Mouse (Mus musculus): ENCODE measurements around the gene Igfbp3. TPM values are rescaled to one million over a fixed set of nuclear protein-coding genes. Genes with fewer than 3 reads are reported as not detected.

Gene Igfbp3
- polyA plus RNA-seq, 1 experiment from 2014 or later, result 148 TPM

DNA sequence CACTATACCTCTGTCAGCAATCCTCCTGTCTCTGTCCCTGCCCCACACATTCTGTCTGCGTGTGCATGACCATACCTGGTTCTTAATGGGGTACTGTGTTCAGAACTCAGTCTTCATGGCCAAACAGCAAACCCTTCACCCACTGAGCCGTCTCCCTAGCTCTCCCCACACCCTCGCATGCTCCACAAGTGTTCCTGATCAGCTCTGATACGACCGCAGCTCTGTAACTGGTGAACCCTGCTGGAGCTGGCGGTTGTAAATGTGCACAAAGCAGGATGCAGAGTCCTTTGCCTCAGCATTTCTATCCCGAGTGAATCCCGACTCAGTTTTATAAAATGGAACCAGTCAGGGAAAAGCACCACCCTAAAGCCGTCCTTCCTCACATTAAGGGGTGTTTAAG lies 9.9 kb downstream of the Igfbp3 start:
- Histone ChIP-seq H3K9ac (no peak overlapping the region), H3K36me3 (peaks cover 10% of the 10 kb centered on the region), H3K9me3 (no peaks in the 10 kb centered on the region), H3K4me1 (no peaks in the 10 kb centered on the region), H3K4me2 (no peak overlapping the region), H3K27ac (no peak overlapping the region), H3K27me3 (no peaks in the 10 kb centered on the region), H3K4me3 (no peak overlapping the region)
- ATAC-seq (ENCODE audit: insufficient number of reproducible peaks, low FRiP score, low TSS enrichment, low read depth), result no peak
- WGBS, result 71% methylated on average over 9 of the region's 9 CpGs

DNA sequence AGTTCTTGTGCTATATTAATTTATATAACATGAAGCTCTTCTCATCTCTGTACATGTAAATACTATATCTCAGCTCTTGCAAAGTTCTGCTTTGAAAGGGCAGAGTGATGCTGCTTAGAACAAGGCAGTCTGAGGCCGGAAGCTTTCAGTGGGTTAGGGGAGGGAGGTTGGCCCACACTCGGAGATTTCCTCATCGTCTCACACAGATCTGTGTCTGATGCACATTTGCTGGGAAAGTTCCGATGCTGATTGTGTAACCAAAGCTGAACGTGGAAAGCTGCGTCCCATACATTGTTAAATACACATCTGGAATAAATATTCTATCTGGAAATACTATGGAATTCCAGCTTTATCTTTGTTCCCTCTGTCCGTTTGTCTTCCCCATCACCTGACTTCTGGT lies 11.5 kb downstream of the Igfbp3 start:
- H3K9me3 ChIP-seq, result no peaks in the 10 kb centered on the region
- ATAC-seq (ENCODE audit: insufficient number of reproducible peaks, low FRiP score, low TSS enrichment, low read depth), result no peak
- H3K27ac ChIP-seq, result no peak overlapping the region
- H3K4me3 ChIP-seq, result no peak overlapping the region
- H3K4me2 ChIP-seq, result no peak overlapping the region
- no peaks in the 10 kb centered on the region for H3K4me1 ChIP-seq
- H3K36me3 ChIP-seq, result no peaks in the 10 kb centered on the region
- no peaks in the 10 kb centered on the region for H3K27me3 ChIP-seq
- WGBS, result 46% methylated on average over 7 of the region's 7 CpGs
- H3K9ac ChIP-seq, result no peak overlapping the region

DNA sequence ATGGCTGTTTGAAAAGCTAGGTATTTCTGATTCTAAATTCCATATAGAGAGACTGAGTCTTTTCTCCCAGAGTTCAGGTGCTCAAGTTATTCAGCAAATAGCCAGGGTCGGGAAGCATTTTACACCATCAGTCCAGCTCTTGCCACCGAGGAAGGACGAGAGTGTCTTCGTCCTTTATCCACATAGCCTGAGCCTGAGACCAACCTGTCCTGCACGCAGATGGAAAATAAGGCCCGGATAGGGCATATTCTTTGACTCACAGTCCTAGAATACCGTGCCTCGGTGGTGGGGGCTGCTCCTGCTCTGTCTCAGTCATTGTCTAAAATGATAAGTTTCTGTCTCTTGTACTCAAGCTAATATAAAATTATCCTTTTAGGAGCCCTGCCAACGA lies 13.3 kb downstream of the Igfbp3 start:
- no peak overlapping the region for H3K9ac ChIP-seq
- ATAC-seq (ENCODE audit: insufficient number of reproducible peaks, low FRiP score, low TSS enrichment, low read depth), result no peak
- no peak overlapping the region for H3K4me2 ChIP-seq
- no peaks in the 10 kb centered on the region for H3K27me3 ChIP-seq
- H3K4me1 ChIP-seq, result no peaks in the 10 kb centered on the region
- no peak overlapping the region for H3K27ac ChIP-seq
- no peak overlapping the region for H3K4me3 ChIP-seq
- 81% methylated on average over 9 of the region's 9 CpGs for WGBS
- no peaks in the 10 kb centered on the region for H3K9me3 ChIP-seq
- H3K36me3 ChIP-seq, result no peaks in the 10 kb centered on the region

DNA sequence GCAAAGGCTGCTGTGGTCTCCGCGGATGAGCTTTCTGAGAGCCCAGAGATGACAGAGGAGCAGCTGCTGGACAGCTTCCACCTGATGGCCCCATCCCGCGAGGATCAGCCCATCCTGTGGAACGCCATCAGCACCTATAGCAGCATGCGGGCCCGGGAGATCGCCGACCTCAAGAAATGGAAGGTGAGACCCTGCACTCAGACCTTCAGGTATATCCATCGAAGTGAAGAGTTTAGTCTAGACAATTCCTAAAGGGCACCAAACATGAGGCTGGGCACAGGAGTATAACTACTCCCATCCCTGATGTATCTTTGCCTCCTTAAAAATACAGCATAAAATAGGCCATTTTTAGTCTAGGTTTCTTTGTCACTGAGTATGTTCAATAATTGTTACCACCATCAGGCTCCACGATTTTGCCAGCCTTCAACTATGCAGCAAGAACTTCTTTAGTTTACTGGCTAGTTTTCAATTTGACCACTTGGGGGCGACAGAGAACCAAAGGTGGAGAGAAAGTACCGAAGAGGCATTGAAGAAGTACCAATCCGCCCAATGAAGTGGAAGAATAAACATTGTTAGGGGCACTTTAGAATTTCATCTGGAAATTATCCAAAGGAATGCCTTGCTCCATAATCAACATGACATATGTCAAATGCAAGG lies 13.9 kb downstream of the Igfbp3 start:
- Histone ChIP-seq H3K36me3 (no peaks in the 10 kb centered on the region), H3K27me3 (no peaks in the 10 kb centered on the region), H3K9ac (no peak overlapping the region), H3K27ac (no peak overlapping the region), H3K4me3 (no peak overlapping the region), H3K4me1 (no peaks in the 10 kb centered on the region), H3K4me2 (no peak overlapping the region), H3K9me3 (no peaks in the 10 kb centered on the region)
- 53% methylated on average over 14 of the region's 14 CpGs for whole genome bisulfite sequencing
- no peak for ATAC-seq (ENCODE audit: insufficient number of reproducible peaks, low FRiP score, low TSS enrichment, low read depth)

- Histone ChIP-seq H3K4me3 (no peak overlapping the region), H3K4me1 (no peaks in the 10 kb centered on the region), H3K27me3 (no peaks in the 10 kb centered on the region), H3K4me2 (no peak overlapping the region), H3K9me3 (no peaks in the 10 kb centered on the region), H3K27ac (no peak overlapping the region), H3K36me3 (no peaks in the 10 kb centered on the region), H3K9ac (no peak overlapping the region)
- WGBS, result 74% methylated on average over 10 of the region's 10 CpGs
- ATAC-seq (ENCODE audit: insufficient number of reproducible peaks, low FRiP score, low TSS enrichment, low read depth), result no peak
These were observed 15.1 kb downstream of the Igfbp3 start for GRCm38 (mm10) chr11:7198481-7199256.

DNA sequence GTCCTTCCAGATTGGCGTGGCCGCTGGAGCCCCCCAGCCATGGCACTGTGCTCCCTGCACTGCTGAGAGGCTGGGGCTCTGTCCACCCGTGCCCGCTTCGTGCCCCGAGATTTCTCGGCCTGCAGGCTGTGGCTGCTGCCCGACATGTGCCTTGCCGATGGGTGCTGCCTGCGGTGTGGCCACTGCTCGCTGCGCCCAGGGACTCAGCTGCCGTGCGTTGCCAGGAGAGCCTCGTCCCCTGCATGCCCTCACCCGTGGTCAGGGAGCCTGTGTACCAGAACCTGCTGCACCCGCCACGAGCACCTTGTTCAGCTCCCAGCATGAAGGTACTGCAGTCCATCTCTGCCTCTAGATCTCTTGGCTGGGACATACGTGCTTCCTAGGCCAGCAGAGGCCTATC lies 15.7 kb downstream of the Igfbp3 start:
- no peaks in the 10 kb centered on the region for H3K36me3 ChIP-seq
- no peak for ATAC-seq (ENCODE audit: insufficient number of reproducible peaks, low FRiP score, low TSS enrichment, low read depth)
- no peaks in the 10 kb centered on the region for H3K4me1 ChIP-seq
- no peaks in the 10 kb centered on the region for H3K9me3 ChIP-seq
- H3K4me3 ChIP-seq, result no peak overlapping the region
- H3K4me2 ChIP-seq, result no peak overlapping the region
- WGBS, result 92% methylated on average over 19 of the region's 19 CpGs
- H3K27me3 ChIP-seq, result no peaks in the 10 kb centered on the region
- no peak overlapping the region for H3K9ac ChIP-seq
- no peak overlapping the region for H3K27ac ChIP-seq

- Histone ChIP-seq H3K9ac (no peak within 1 kb of the TSS), H3K9me3 (no peaks in the 10 kb centered on the region), H3K27ac (no peak within 1 kb of the TSS), H3K27me3 (no peaks in the 10 kb centered on the region), H3K4me3 (no peak within 1 kb of the TSS), H3K36me3 (no peaks in the 10 kb centered on the region), H3K4me2 (no peak within 1 kb of the TSS), H3K4me1 (no peaks in the 10 kb centered on the region)
- ATAC-seq (ENCODE audit: insufficient number of reproducible peaks, low FRiP score, low TSS enrichment, low read depth), result no peak
- 69% methylated on average over 12 of the region's 12 CpGs for WGBS
These were observed 16.2 kb downstream of the Igfbp3 start, which contains the start of gene Igfbp1 for GRCm38 (mm10) chr11:7197491-7197941. Gene Igfbp1, plus strand, starts transcription at chr11:7197782.

- H3K4me2 ChIP-seq, result no peak overlapping the region
- no peak overlapping the region for H3K4me3 ChIP-seq
- no peaks in the 10 kb centered on the region for H3K4me1 ChIP-seq
- 76% methylated on average over 4 of the region's 4 CpGs for WGBS
- H3K9ac ChIP-seq, result no peak overlapping the region
- no peaks in the 10 kb centered on the region for H3K9me3 ChIP-seq
- H3K27ac ChIP-seq, result no peak overlapping the region
- H3K27me3 ChIP-seq, result no peaks in the 10 kb centered on the region
- H3K36me3 ChIP-seq, result no peaks in the 10 kb centered on the region
- ATAC-seq (ENCODE audit: insufficient number of reproducible peaks, low FRiP score, low TSS enrichment, low read depth), result no peak
These were observed 18.4 kb downstream of the Igfbp3 start for GRCm38 (mm10) chr11:7195312-7195685.

DNA sequence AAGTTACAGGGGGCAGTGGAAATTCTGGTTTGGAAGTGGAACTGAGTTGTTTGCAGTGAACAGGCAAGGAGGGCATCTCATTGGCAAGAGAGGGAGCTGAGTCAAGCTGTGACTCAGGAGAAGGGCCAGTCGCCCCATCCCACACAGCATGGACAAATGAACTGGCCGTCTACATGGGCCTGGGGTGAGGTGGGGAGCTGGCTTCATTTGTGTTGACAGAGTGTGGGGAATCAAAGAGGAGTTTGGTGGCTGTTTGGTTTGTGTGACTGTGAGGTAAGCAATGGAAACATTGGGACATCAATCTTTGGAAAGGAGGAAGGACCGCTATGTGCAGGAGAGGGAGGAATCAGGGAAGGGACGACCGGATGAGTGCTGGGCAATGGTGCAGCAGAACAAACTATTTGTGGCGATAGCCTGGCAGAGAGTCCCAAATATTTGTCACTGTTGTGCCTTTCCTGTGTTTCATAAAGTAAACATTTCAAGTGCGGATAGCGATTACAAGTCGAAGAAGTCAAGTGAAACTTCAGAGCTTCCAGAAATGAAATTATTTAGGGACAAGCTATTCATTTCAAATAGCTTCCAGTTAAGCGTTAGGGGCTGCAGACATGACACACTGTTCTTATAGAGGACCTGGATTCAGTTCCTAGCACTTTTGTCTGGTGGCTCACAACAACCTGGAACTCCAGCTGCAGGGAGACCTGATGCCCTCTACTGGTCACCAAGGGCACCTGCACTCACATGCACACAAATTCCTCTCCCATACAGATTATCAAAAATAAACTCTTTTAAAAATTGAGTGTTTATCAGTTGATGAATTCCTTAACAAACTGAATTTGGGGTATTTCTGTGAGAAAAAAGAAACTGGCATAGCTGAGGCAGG lies 19.1 kb downstream of the Igfbp3 start:
- H3K4me3 ChIP-seq, result no peak overlapping the region
- no peak overlapping the region for H3K4me2 ChIP-seq
- ATAC-seq (ENCODE audit: insufficient number of reproducible peaks, low FRiP score, low TSS enrichment, low read depth), result no peak
- H3K9me3 ChIP-seq, result no peaks in the 10 kb centered on the region
- 89% methylated on average over 10 of the region's 10 CpGs for WGBS
- H3K4me1 ChIP-seq, result no peaks in the 10 kb centered on the region
- H3K9ac ChIP-seq, result no peak overlapping the region
- H3K36me3 ChIP-seq, result no peaks in the 10 kb centered on the region
- H3K27me3 ChIP-seq, result no peaks in the 10 kb centered on the region
- H3K27ac ChIP-seq, result no peak overlapping the region

GRCm38 (mm10) chr11:7193134-7193533 lies 20.6 kb downstream of the Igfbp3 start:
- no peaks in the 10 kb centered on the region for H3K36me3 ChIP-seq
- WGBS, result 59% methylated on average over 9 of the region's 9 CpGs
- no peaks in the 10 kb centered on the region for H3K9me3 ChIP-seq
- H3K4me1 ChIP-seq, result no peaks in the 10 kb centered on the region
- H3K9ac ChIP-seq, result no peak overlapping the region
- ATAC-seq (ENCODE audit: insufficient number of reproducible peaks, low FRiP score, low TSS enrichment, low read depth), result no peak
- H3K4me2 ChIP-seq, result no peak overlapping the region
- H3K27me3 ChIP-seq, result no peaks in the 10 kb centered on the region
- no peak overlapping the region for H3K4me3 ChIP-seq
- H3K27ac ChIP-seq, result no peak overlapping the region

DNA sequence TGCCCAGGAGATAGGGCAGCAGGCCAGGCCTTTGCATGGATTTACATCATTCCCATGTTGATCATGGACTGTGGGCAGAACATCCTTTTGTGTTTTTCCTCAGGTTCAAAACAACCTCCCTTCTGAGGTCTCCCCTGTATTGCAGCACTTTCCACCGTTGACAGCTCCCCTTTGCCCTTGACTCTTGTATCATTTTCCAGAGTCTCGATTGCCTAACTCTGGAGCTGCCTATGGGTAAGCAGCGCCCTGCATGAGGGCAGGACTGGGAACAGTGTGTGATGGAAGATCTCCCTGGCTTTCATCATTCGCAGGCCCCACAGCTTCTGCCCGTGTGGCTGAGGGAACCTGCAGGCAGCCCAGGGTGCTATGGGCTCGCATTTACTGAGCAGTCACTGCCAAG lies 21.0 kb downstream of the Igfbp3 start:
- no peak overlapping the region for H3K9ac ChIP-seq
- H3K27me3 ChIP-seq, result no peaks in the 10 kb centered on the region
- H3K4me2 ChIP-seq, result no peak overlapping the region
- ATAC-seq (ENCODE audit: insufficient number of reproducible peaks, low FRiP score, low TSS enrichment, low read depth), result no peak
- 47% methylated on average over 6 of the region's 6 CpGs for WGBS
- H3K36me3 ChIP-seq, result no peaks in the 10 kb centered on the region
- no peaks in the 10 kb centered on the region for H3K4me1 ChIP-seq
- H3K4me3 ChIP-seq, result no peak overlapping the region
- H3K9me3 ChIP-seq, result no peaks in the 10 kb centered on the region
- no peak overlapping the region for H3K27ac ChIP-seq

GRCm38 (mm10) chr11:7188469-7188868 lies 25.3 kb downstream of the Igfbp3 start, which contains the start of gene Gm11985:
Gene Gm11985, minus strand, starts transcription at chr11:7188569.
- ATAC-seq (ENCODE audit: insufficient number of reproducible peaks, low FRiP score, low TSS enrichment, low read depth), result no peak
- H3K27me3 ChIP-seq, result no peaks in the 10 kb centered on the region
- H3K4me2 ChIP-seq, result no peak within 1 kb of the TSS
- H3K9ac ChIP-seq, result no peak within 1 kb of the TSS
- no peak within 1 kb of the TSS for H3K27ac ChIP-seq
- no peak within 1 kb of the TSS for H3K4me3 ChIP-seq
- no peaks in the 10 kb centered on the region for H3K36me3 ChIP-seq
- no peaks in the 10 kb centered on the region for H3K4me1 ChIP-seq
- WGBS, result 82% methylated on average over 13 of the region's 13 CpGs
- H3K9me3 ChIP-seq, result no peaks in the 10 kb centered on the region

All from limb, embryonic 15.5 days (tissue).